Mouse (Mus musculus) heart, embryonic 15.5 days (tissue): Measurements from ENCODE around the gene Hist4h4. TPM values are rescaled to one million over a fixed set of nuclear protein-coding genes. Genes with fewer than 3 reads are reported as not detected.

Source experiments
- ATAC-seq: fragments of 200-750 bp; cut with Nextera tagmentation; replicated peaks from 2 replicates; pipeline ENCODE4 v1.8.0; 2017; ENCODE audit warnings: low read depth, moderate TSS enrichment; ENCODE audit not compliant: insufficient number of reproducible peaks, insufficient read depth, low FRiP score
- H3K27ac ChIP-seq: fragments of 300-500 bp; sonication (generic); 2 replicates; pipeline ENCODE4 v1.5.1; 2015; ENCODE audit warnings: mild to moderate bottlenecking, inconsistent platforms
- H3K27me3 ChIP-seq: fragments of 300-500 bp; sonication (generic); 2 replicates; pipeline ENCODE4 v1.6.1; 2015; ENCODE audit warnings: inconsistent platforms
- H3K36me3 ChIP-seq: fragments of 300-500 bp; sonication (generic); 2 replicates; pipeline ENCODE4 v1.6.1; 2015; ENCODE audit warnings: mild to moderate bottlenecking, inconsistent platforms
- H3K4me1 ChIP-seq: fragments of 300-500 bp; sonication (generic); replicated peaks from 2 replicates; pipeline ENCODE4 v1.6.1; 2015; ENCODE audit warnings: inconsistent platforms
- H3K4me2 ChIP-seq: fragments of 300-500 bp; sonication (generic); 2 replicates; pipeline ENCODE4 v1.6.1; 2015; ENCODE audit warnings: inconsistent platforms, mild to moderate bottlenecking, moderate library complexity
- H3K4me3 ChIP-seq: fragments of 300-500 bp; sonication (generic); 2 replicates; pipeline ENCODE4 v1.5.1; 2015; ENCODE audit warnings: mild to moderate bottlenecking, inconsistent platforms
- H3K9ac ChIP-seq: fragments of 300-500 bp; sonication (generic); 2 replicates; pipeline ENCODE4 v1.6.1; 2015; ENCODE audit warnings: mild to moderate bottlenecking, inconsistent platforms
- H3K9me3 ChIP-seq: fragments of 300-500 bp; sonication (generic); replicated peaks from 2 replicates; pipeline ENCODE4 v1.6.1; 2016; ENCODE audit warnings: inconsistent platforms
- WGBS: fragments of 180-500 bp; shearing (Covaris S2); methylation state at CpG from one replicate; pipeline ENCODE4 v1.1.7; 2015; ENCODE audit warnings: mixed read lengths; 5-methylcytosine and 5-hydroxymethylcytosine counted together
- microRNA-seq: library from miRNA; unstranded; fragments of <30 nt; microRNA quantifications from one replicate; pipeline ENCODE4, GENCODE M21; 2016
- polyA plus RNA-seq: library from polyadenylated mRNA; unstranded; fragments of >200 nt; fragmentation: Nextera tagmentation; extraction: Ambion mirVana; gene quantifications from 2 replicates; pipeline ENCODE4 v1.2.1, GENCODE M21; 2015

The Hist4h4 gene
- polyA plus RNA-seq, 1 experiment from 2014 or later = 0.21 TPM

DNA sequence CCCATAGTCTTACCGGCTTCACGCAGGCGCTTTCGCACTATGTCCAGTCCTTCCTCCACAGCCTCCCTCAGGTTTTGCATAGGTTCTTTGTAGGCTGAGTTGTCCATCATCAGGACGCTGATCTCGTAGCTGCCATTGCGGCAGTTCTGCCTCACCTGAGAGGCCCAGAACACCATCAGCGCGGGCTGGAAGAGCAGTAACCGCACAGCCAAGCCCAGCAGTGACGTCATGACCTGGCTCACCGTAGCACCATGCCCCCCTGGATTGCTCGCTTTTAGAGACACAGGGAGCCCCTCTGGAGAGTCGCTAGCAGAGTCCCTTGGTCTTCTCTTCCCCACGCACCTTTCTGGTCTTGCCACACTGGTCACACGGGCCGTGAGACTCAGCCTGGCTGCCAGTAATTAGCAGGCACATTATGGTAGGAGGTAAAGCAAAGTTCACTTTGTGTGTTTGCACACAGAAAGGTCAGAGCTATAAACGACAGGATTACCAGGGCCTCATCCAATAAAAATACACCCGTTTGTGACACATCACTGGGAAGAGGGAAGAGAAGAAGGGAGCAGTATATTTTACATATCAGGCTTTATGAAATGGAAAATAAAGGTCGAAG lies 22.7 kb downstream of the Hist4h4 start, which contains the start of gene Gucy2c:
Gene Gucy2c, minus strand, starts transcription at position 389 of the 610 bp plus-strand sequence.
- Histone ChIP-seq H3K9ac (no peak within 1 kb of the TSS), H3K27me3 (no peaks in the 10 kb centered on the region), H3K4me1 (no peaks in the 10 kb centered on the region), H3K9me3 (no peaks in the 10 kb centered on the region), H3K27ac (no peak within 1 kb of the TSS), H3K4me3 (no peak within 1 kb of the TSS), H3K4me2 (no peak within 1 kb of the TSS), H3K36me3 (no peaks in the 10 kb centered on the region)
- no peak for ATAC-seq
- 76% methylated on average over 20 of the region's 20 CpGs for WGBS

DNA sequence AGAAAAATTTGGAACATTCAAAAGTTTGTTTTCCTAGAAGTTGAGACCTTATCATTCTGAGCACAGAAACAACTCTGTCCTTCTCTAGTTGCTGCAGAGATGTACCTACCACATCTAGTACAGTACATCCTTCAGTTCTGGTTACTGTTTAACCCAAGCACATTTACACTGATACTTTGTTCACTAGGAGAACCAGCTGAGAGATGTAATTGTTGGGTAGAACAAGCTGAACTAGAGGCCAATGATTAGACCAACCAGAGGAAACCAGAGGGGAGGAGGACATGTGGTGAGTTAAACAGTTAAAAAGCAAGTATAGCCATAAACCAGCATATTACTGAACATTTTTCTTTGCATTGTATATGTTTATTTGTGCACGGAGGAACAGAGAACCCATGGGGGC lies 27.8 kb downstream of the Hist4h4 start:
- Histone ChIP-seq H3K4me3 (no peak overlapping the region), H3K9me3 (no peaks in the 10 kb centered on the region), H3K27ac (no peak overlapping the region), H3K4me1 (no peaks in the 10 kb centered on the region), H3K4me2 (no peak overlapping the region), H3K36me3 (no peaks in the 10 kb centered on the region), H3K9ac (no peak overlapping the region), H3K27me3 (no peaks in the 10 kb centered on the region)
- no peak for ATAC-seq
- WGBS = 87% methylated on average over 1 of the region's 1 CpGs

DNA sequence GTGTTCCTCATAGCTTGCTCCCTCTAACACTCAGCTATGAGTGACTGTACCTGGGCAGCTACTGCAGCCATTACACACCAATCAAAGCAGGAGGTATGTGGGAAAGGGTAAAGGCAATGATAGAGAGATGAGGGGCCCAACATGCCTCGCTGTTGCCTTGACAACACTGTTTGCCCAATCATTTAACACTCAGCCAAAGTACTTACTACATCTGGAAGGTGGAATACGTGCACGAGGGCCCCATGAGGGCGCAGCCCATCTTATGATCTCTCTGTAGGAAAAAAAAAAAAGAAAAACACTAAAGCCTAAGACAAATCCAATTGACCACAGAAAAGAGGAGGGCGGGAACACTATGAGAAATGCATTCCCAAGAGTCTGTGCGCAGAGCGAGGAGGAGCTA lies 34.4 kb downstream of the Hist4h4 start:
- no peaks in the 10 kb centered on the region for H3K27me3 ChIP-seq
- WGBS = 77% methylated on average over 7 of the region's 7 CpGs
- H3K9me3 ChIP-seq = no peaks in the 10 kb centered on the region
- H3K36me3 ChIP-seq = no peaks in the 10 kb centered on the region
- H3K4me2 ChIP-seq = no peak overlapping the region
- H3K4me1 ChIP-seq = 0 out of 2 replicates have a peak, but pooled peaks cover 5% of the 10 kb centered on the region
- H3K4me3 ChIP-seq = no peak overlapping the region
- H3K27ac ChIP-seq = no peak overlapping the region
- H3K9ac ChIP-seq = no peak overlapping the region
- no peak for ATAC-seq

DNA sequence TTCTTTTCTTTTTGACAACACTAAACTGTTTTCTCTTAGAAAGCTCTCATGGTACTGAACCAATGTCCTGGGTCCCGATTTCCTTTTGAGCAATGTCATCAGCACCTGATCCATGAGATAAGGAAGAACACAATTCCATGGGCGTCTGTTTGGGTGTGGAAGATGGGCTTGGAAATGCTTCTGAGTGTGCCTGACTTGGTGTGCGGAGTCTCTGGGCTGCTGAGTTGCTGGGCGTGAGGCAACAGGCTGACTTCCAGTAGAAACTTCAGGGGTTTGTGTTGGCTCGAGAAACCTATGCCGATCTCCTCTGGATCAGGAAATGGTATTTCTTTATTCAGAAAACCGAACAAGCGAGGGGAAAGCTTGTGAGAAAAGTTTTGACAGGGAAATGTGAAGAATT lies 35.1 kb downstream of the Hist4h4 start:
- no peak overlapping the region for H3K9ac ChIP-seq
- no peaks in the 10 kb centered on the region for H3K27me3 ChIP-seq
- 65% methylated on average over 8 of the region's 8 CpGs for WGBS
- H3K4me2 ChIP-seq = no peak overlapping the region
- H3K36me3 ChIP-seq = no peaks in the 10 kb centered on the region
- H3K9me3 ChIP-seq = no peaks in the 10 kb centered on the region
- H3K4me1 ChIP-seq = peaks cover 8% of the 10 kb centered on the region
- no peak for ATAC-seq
- H3K27ac ChIP-seq = no peak overlapping the region
- no peak overlapping the region for H3K4me3 ChIP-seq

DNA sequence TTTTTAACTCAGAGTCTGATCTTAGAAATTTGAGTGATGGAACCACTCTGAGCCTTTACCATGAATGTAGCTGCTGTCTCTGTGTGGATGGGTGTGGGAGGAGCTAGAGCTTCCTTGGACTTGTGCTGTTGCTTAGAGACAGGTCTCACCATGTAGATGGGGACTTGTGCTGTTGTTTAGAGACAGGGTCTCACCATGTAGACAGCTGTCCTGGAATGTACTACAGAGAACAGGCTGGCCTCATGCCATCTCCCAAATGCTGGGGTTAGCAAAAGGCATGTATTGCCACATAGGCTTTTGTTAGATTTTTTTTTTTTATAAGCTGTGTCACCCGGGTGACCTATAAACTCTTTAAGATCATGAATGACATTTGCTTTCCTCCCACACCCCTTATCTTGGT lies 40.3 kb downstream of the Hist4h4 start:
- H3K27ac ChIP-seq = no peak overlapping the region
- no peak overlapping the region for H3K4me3 ChIP-seq
- H3K36me3 ChIP-seq = no peaks in the 10 kb centered on the region
- H3K27me3 ChIP-seq = no peaks in the 10 kb centered on the region
- no peaks in the 10 kb centered on the region for H3K9me3 ChIP-seq
- no peak overlapping the region for H3K4me2 ChIP-seq
- WGBS = 28% methylated on average over 1 of the region's 1 CpGs
- H3K4me1 ChIP-seq = peaks cover 11% of the 10 kb centered on the region
- ATAC-seq = peak; percentile 47
- no peak overlapping the region for H3K9ac ChIP-seq

Small RNAs within 50 kb of the gene (microRNA-seq; reads per million reads assigned to microRNA genes)
- not detected for gene Gm44364

Other genes starting within 250 kb of the Hist4h4 start
- gene Plbd1, start 142.5 kb downstream of the Hist4h4 start, polyA plus RNA-seq = 4.8 and 5.6 TPM in 2 replicates
- gene Gucy2c, start 22.6 kb downstream of the Hist4h4 start, polyA plus RNA-seq = 0.04 TPM in 1 of 2 replicates, not detected in the other
- gene H2afj, start 3.8 kb upstream of the Hist4h4 start, polyA plus RNA-seq = 75.6 and 76.8 TPM in 2 replicates
- 1.3 and 1.9 TPM in 2 replicates for gene BC049715, start 23.2 kb upstream of the Hist4h4 start, polyA plus RNA-seq
- 60.4 and 66.9 TPM in 2 replicates for gene Wbp11, start 23.8 kb upstream of the Hist4h4 start, polyA plus RNA-seq
- 0.30 TPM in 1 of 2 replicates, not detected in the other for gene Smco3, start 31.0 kb upstream of the Hist4h4 start, polyA plus RNA-seq
- gene Art4, start 53.3 kb upstream of the Hist4h4 start, polyA plus RNA-seq = 14.4 and 16.5 TPM in 2 replicates
- gene Mgp, start 71.4 kb upstream of the Hist4h4 start, polyA plus RNA-seq = 595 and 619 TPM in 2 replicates
- 0.27 and 0.87 TPM in 2 replicates for gene Erp27, start 117.8 kb upstream of the Hist4h4 start, polyA plus RNA-seq
- 0.18 and 0.26 TPM in 2 replicates for gene Pde6h, start 119.4 kb upstream of the Hist4h4 start, polyA plus RNA-seq
- gene Arhgdib, start 137.5 kb upstream of the Hist4h4 start, polyA plus RNA-seq = 75.6 and 126 TPM in 2 replicates